Mouse (Mus musculus) brain, embryonic 14.5 days (tissue): ENCODE data around the gene Arhgef3. TPM values are rescaled to one million over a fixed set of nuclear protein-coding genes. Genes with fewer than 3 reads are reported as not detected.

ENCODE experiments used
- DNase-seq: peaks from one replicate; pipeline ENCODE4 v3.0.0-alpha.2; 2011; ENCODE audit warnings: low read depth
- CTCF ChIP-seq: fragments of 200-500 bp; IDR thresholded peaks from 2 replicates; pipeline ENCODE4 v1.5.1; 2012; ENCODE audit warnings: inconsistent platforms, mild to moderate bottlenecking, moderate library complexity, borderline replicate concordance; ENCODE audit not compliant: insufficient read depth, insufficient read length; ENCODE audit errors: extremely low read depth
- POLR2A ChIP-seq: fragments of 200-500 bp; IDR thresholded peaks from 2 replicates; pipeline ENCODE4 v1.6.1; 2012; ENCODE audit warnings: mild to moderate bottlenecking, inconsistent platforms, borderline replicate concordance; ENCODE audit not compliant: poor library complexity, insufficient read depth, insufficient read length, severe bottlenecking; ENCODE audit errors: extremely low read depth
- polyA plus RNA-seq: library from polyadenylated mRNA; depleted of rRNA; stranded (reverse); fragments of >200 nt; gene quantifications from 2 replicates; pipeline ENCODE4 v1.2.3, GENCODE M21; 2012

The Arhgef3 gene
- polyA plus RNA-seq, 1 experiment: 4.9 TPM

DNA sequence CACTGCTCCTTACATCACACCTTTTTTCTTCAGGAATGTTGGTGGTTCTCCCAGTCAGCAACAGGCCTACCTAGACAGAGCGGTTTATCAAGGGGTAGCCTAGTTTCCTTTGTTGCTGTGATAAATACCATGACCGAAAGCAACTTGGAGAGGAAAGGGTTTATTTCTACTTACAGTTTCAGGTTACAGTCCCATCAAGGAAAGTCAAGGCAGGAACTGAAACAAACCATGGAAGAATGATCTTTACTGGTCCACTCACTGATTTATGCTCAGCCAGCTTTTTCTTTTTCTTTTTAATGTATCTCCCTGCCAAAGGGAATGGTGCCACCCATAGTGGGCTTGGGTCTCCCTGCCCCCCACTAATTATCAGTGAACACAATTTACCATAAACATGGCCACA lies 291.2 kb downstream of the Arhgef3 start:
- no peak for TF ChIP-seq CTCF
- TF ChIP-seq POLR2A: no peak
- no peak for DNase-seq

GRCm38 (mm10) chr14:27408240-27408639 lies 293.5 kb downstream of the Arhgef3 start:
- TF ChIP-seq POLR2A (no peak), CTCF (no peak)

GRCm38 (mm10) chr14:27409662-27410061 lies 295.0 kb downstream of the Arhgef3 start:
- no peak for TF ChIP-seq CTCF

More at GRCm38 (mm10) chr14:27408240-27408639, 293.5 kb downstream of the Arhgef3 start:
- no peak for DNase-seq

GRCm38 (mm10) chr14:27411492-27411891 lies 296.8 kb downstream of the Arhgef3 start:
- TF ChIP-seq CTCF (no peak), POLR2A (no peak)
- DNase-seq: no peak

More at GRCm38 (mm10) chr14:27409662-27410061, 295.0 kb downstream of the Arhgef3 start:
- no peak for DNase-seq

DNA sequence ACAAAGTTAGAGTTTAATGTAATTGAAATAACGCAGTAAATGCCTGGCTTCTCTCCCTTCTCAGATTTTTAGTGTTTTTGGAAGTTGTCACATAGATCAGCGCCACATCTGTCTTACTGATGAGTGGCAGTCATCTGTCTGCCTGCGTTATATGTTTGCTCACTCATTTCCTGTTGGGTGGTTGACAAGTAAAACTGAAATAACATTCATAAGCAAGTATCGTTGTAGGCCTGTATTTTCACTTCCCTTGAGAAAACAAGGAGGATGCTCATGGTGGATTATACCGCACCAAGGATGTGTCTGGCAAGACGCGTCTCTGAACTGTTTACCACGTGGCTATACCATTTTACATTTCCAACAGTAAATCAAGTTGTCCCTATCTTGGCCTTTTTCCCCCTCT lies 298.0 kb downstream of the Arhgef3 start:
- no peak for TF ChIP-seq POLR2A
- TF ChIP-seq CTCF: no peak
- no peak for DNase-seq

GRCm38 (mm10) chr14:27413961-27414360 lies 299.3 kb downstream of the Arhgef3 start:
- no peak for TF ChIP-seq POLR2A
- peak; percentile 24; the same call in 1 of the 2 replicates for TF ChIP-seq CTCF
- peak; percentile 71 for DNase-seq

DNA sequence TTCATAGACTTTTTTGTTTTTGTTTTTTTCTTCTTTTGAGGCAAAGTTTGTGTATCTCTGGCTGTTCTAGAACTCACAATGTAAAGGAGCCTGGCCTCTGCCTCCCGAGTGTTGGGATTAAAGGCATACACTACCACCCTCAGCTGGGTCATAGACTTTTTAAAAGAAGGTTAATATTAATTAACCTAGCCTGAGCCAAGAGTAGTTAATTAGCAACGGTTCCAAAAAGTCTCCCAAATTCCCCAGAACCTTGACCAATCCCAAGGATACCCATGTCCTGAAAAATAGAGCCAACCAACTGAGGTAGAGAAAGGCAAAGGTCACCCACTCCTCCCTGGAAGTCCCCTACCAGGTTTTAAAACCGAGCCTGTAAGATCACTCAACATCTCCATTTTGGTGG lies 306.1 kb downstream of the Arhgef3 start:
- no peak for DNase-seq
- no peak for TF ChIP-seq CTCF
- TF ChIP-seq POLR2A: no peak

DNA sequence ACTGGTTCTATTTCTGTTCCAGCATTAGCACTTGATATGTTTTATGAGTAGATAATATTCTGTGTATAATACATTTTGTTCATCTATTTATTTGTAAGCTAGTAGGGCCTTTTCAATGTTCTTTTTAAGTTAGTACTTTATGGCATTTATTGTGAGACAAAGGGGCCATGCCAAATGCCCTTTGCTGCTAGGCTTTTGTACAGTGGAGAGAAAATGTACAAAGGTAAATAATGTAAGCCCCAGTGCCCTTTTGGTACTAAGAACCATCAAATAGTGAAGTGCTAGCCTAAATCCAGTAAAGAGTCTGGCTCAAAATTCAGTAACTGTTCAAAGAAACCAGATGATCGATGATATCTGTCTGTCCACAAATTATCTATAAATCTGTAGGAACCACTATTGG lies 307.6 kb downstream of the Arhgef3 start:
- no peak for DNase-seq
- TF ChIP-seq POLR2A: no peak
- TF ChIP-seq CTCF: no peak

DNA sequence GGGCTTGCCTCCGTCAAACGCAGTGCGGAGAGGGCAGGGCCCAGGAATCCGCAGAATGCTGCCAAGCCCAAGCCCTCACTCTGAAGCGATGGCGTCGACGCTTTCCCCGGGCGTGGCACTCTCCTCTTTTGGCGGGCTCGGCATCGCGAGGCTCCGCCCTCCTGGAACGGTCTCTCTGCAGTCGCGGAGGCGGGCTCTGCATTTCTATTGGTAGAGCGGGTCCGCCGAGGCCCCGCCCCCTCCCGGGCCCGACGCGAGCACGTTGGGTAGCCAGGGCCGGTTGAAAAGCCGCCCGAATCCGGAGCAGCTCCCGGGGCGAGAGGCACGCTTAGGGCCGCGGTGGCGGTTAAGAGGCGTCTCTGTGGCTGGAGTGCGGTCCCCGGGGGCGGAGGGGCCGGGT lies 313.9 kb downstream of the Arhgef3 start, which contains the start of gene Fam208a:
TSS of gene Fam208a (plus strand) at position 262 of the 400 bp plus-strand sequence.
- DNase-seq: peak; percentile 97
- TF ChIP-seq CTCF: no peak
- peak; percentile 73 for TF ChIP-seq POLR2A

GRCm38 (mm10) chr14:27428973-27429711 lies 314.4 kb downstream of the Arhgef3 start:
- peak; percentile 31; the same call in 1 of the 2 replicates for TF ChIP-seq POLR2A
- TF ChIP-seq CTCF: no peak
- peak; percentile 95 for DNase-seq

DNA sequence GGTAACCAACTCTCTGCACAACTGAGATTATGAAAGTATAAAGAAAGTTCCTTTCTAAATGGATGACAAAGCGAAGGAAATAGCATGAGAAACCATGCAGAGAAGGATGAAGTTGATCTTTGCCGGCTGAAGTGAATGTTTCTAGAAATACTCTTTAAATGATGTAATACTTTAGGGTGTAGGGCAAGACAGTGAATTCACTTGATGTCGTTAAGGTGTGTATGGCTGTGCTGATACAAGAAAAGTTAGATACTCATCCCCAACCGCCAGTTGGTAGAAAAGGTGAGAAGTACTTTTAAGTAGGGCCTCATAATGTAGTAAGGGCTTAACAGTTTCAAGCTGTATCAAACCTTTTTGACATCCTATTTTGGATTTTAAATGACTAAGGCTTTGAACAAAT lies 315.6 kb downstream of the Arhgef3 start:
- no peak for DNase-seq
- TF ChIP-seq POLR2A: no peak
- no peak for TF ChIP-seq CTCF

DNA sequence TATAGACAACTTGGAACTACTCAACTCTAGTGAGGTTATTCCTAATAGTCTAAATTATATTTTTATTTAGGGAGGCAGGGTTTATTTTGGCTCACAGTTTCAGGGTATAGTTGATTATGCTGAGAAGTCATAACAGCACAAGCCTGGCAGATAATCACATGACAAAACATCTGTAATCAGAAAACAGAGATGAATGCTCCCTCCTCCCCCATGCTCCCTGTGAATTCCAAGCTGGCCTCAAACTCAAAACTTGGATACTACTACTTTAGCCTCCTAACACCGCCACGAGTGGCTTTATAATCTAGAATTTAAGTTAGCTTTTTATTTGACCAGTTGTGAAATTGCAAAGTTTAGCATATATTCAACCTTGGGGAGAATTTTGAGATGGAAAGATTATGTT lies 317.4 kb downstream of the Arhgef3 start:
- TF ChIP-seq POLR2A (no peak), CTCF (no peak)
- no peak for DNase-seq
